Mouse (Mus musculus): ENCODE results near the gene Alyref.

DNA sequence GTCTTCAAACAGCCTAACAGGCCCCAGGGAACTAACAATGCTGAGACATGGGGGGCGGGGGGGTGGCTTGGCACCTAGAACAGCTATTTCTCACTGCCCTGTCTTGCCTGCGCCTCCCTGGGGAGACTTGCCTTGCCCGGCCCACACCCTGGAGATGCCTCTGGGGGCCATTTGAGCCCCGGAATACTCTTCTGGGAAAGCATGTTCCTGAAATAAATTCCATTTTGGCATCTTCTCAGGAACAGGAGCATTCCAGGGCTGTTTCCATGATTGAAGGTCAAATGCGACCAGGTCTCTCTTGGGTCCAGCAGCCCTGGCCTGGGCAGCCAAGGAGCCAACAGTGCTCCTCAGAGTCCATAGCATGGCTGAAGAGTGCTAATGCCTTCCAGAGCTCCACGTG lies 55.8 kb downstream of the Alyref start:
- TF ChIP-seq ZNF384 (IDR thresholded peaks at IDR 0.05; ENCODE audit: low read depth, low read length) (no peak), CTCF (IDR thresholded peaks at IDR 0.05 in 2 of 3, conservative IDR thresholded peaks at IDR 0.05 in 1 of 3; ENCODE audit: control insufficient read depth in 1 of 3, insufficient read depth in 1 of 3, low read depth in 2 of 3, low read length in 3 of 3, poor library complexity in 1 of 3, severe bottlenecking in 1 of 3) (no peak), TBP (IDR thresholded peaks at IDR 0.05; ENCODE audit: low read depth, low read length) (no peak), POLR2A (IDR thresholded peaks at IDR 0.05; ENCODE audit: control insufficient read depth in 1 of 2, insufficient read depth in 1 of 2, low read depth in 1 of 2, low read length in 2 of 2, poor library complexity in 1 of 2) (no peak), POLR2AphosphoS2 (IDR thresholded peaks at IDR 0.05; ENCODE audit: low read length) (no peak), EP300 (IDR thresholded peaks at IDR 0.05; ENCODE audit: low read depth in 1 of 2, low read length in 2 of 2) (no peak), NELFE (IDR thresholded peaks at IDR 0.05; ENCODE audit: low read depth, low read length) (no peak), ZC3H11A (IDR thresholded peaks at IDR 0.05; ENCODE audit: low read depth, low read length) (no peak), TAL1 (IDR thresholded peaks at IDR 0.05; ENCODE audit: low read length) (no peak), USF1 (IDR thresholded peaks at IDR 0.05; ENCODE audit: low read depth, low read length) (no peak), MAFK (IDR thresholded peaks at IDR 0.05; ENCODE audit: borderline replicate concordance, low read depth, low read length) (no peak), GATA1 (IDR thresholded peaks at IDR 0.05; ENCODE audit: low read depth, low read length) (no peak), MAX (IDR thresholded peaks at IDR 0.05; ENCODE audit: low read length) (no peak), CHD2 (IDR thresholded peaks at IDR 0.05; ENCODE audit: low read length) (no peak)

All from MEL (cell line).